Mouse (Mus musculus) limb, embryonic 15.5 days (tissue): ENCODE results near the gene Prom2. TPM values are rescaled to one million over a fixed set of nuclear protein-coding genes. Genes with fewer than 3 reads are reported as not detected.
A peak's percentile ranks its signal among the peaks of the same experiment; 100 is the strongest.

ENCODE experiments used
- ATAC-seq: fragments of 200-750 bp; cut with Nextera tagmentation; 2 replicates; pipeline ENCODE4 v1.8.0; 2017; ENCODE audit warnings: low read depth, moderate TSS enrichment; ENCODE audit not compliant: insufficient number of reproducible peaks, low FRiP score, low TSS enrichment
- H3K27ac ChIP-seq: fragments of 300-500 bp; sonication (generic); 2 replicates; pipeline ENCODE4 v1.5.1; 2015; ENCODE audit warnings: moderate library complexity, mild to moderate bottlenecking, inconsistent platforms
- H3K27me3 ChIP-seq: fragments of 300-500 bp; sonication (generic); 2 replicates; pipeline ENCODE4 v1.6.1; 2015; ENCODE audit warnings: inconsistent platforms
- H3K36me3 ChIP-seq: fragments of 300-500 bp; sonication (generic); 2 replicates; pipeline ENCODE4 v1.6.1; 2015; ENCODE audit warnings: inconsistent platforms
- H3K4me1 ChIP-seq: fragments of 300-500 bp; sonication (generic); 2 replicates; pipeline ENCODE4 v1.6.1; 2015; ENCODE audit warnings: inconsistent platforms
- H3K4me2 ChIP-seq: fragments of 300-500 bp; sonication (generic); 2 replicates; pipeline ENCODE4 v1.6.1; 2015; ENCODE audit warnings: mild to moderate bottlenecking, inconsistent platforms
- H3K4me3 ChIP-seq: fragments of 300-500 bp; sonication (generic); 2 replicates; pipeline ENCODE4 v1.5.1; 2015; ENCODE audit warnings: mild to moderate bottlenecking, inconsistent platforms
- H3K9ac ChIP-seq: fragments of 300-500 bp; sonication (generic); 2 replicates; pipeline ENCODE4 v1.6.1; 2015; ENCODE audit warnings: inconsistent platforms
- H3K9me3 ChIP-seq: fragments of 300-500 bp; sonication (generic); 2 replicates; pipeline ENCODE4 v1.6.1; 2016; ENCODE audit warnings: inconsistent platforms
- WGBS: fragments of 180-500 bp; shearing (Covaris S2); methylation state at CpG from one replicate; pipeline ENCODE4 v1.1.7; 2015; 5-methylcytosine and 5-hydroxymethylcytosine counted together
- polyA plus RNA-seq: library from polyadenylated mRNA; unstranded; fragments of >200 nt; fragmentation: Nextera tagmentation; extraction: Ambion mirVana; gene quantifications from 2 replicates; pipeline ENCODE4 v1.2.1, GENCODE M21; 2015

Gene Prom2
- polyA plus RNA-seq, 1 experiment from 2014 or later = 13.2 TPM

- no peak overlapping the region for H3K9ac ChIP-seq
- H3K9me3 ChIP-seq = no peaks in the 10 kb centered on the region
- ATAC-seq = no peak
- no peaks in the 10 kb centered on the region for H3K36me3 ChIP-seq
- H3K4me3 ChIP-seq = peak overlapping the region; percentile 23
- no peaks in the 10 kb centered on the region for H3K27me3 ChIP-seq
- H3K4me2 ChIP-seq = peak overlapping the region; percentile 46
- under 1% methylated on average over 18 of the region's 18 CpGs for WGBS
- H3K27ac ChIP-seq = no peak overlapping the region
- peaks cover 22% of the 10 kb centered on the region for H3K4me1 ChIP-seq
Observed at GRCm38 (mm10) chr2:127521172-127522005, 19.9 kb downstream of the Prom2 start.

GRCm38 (mm10) chr2:127520123-127520522 lies 21.1 kb downstream of the Prom2 start:
- Histone ChIP-seq H3K4me3 (no peak overlapping the region), H3K9ac (no peak overlapping the region), H3K36me3 (no peaks in the 10 kb centered on the region), H3K27me3 (no peaks in the 10 kb centered on the region), H3K27ac (no peak overlapping the region), H3K9me3 (no peaks in the 10 kb centered on the region), H3K4me2 (no peak overlapping the region), H3K4me1 (peaks cover 22% of the 10 kb centered on the region)
- ATAC-seq = no peak

- Histone ChIP-seq H3K27ac (no peak overlapping the region), H3K36me3 (no peaks in the 10 kb centered on the region), H3K9ac (no peak overlapping the region), H3K4me2 (no peak overlapping the region), H3K4me1 (peaks cover 22% of the 10 kb centered on the region), H3K27me3 (no peaks in the 10 kb centered on the region), H3K9me3 (no peaks in the 10 kb centered on the region), H3K4me3 (no peak overlapping the region)
- ATAC-seq = no peak
- 78% methylated on average over 5 of the region's 5 CpGs for WGBS
Observed at GRCm38 (mm10) chr2:127519308-127519707, 22.0 kb downstream of the Prom2 start.

GRCm38 (mm10) chr2:127518831-127519230 lies 22.4 kb downstream of the Prom2 start:
- no peaks in the 10 kb centered on the region for H3K9me3 ChIP-seq
- no peaks in the 10 kb centered on the region for H3K27me3 ChIP-seq
- no peaks in the 10 kb centered on the region for H3K36me3 ChIP-seq
- no peak overlapping the region for H3K4me3 ChIP-seq
- H3K4me2 ChIP-seq = no peak overlapping the region
- no peak overlapping the region for H3K9ac ChIP-seq
- H3K4me1 ChIP-seq = peaks cover 22% of the 10 kb centered on the region
- no peak for ATAC-seq
- 67% methylated on average over 3 of the region's 3 CpGs for WGBS
- no peak overlapping the region for H3K27ac ChIP-seq

- no peak for ATAC-seq
- Histone ChIP-seq H3K27me3 (no peaks in the 10 kb centered on the region), H3K4me1 (peaks cover 22% of the 10 kb centered on the region), H3K27ac (no peak overlapping the region), H3K9ac (no peak overlapping the region), H3K4me2 (no peak overlapping the region), H3K9me3 (no peaks in the 10 kb centered on the region), H3K4me3 (no peak overlapping the region), H3K36me3 (no peaks in the 10 kb centered on the region)
- WGBS = 25% methylated on average over 3 of the region's 3 CpGs
Observed at GRCm38 (mm10) chr2:127518273-127518672, 23.0 kb downstream of the Prom2 start.

- Histone ChIP-seq H3K9me3 (no peaks in the 10 kb centered on the region), H3K9ac (no peak overlapping the region), H3K4me2 (no peak overlapping the region), H3K4me1 (peaks cover 15% of the 10 kb centered on the region), H3K27ac (no peak overlapping the region), H3K27me3 (no peaks in the 10 kb centered on the region), H3K36me3 (no peaks in the 10 kb centered on the region), H3K4me3 (no peak overlapping the region)
- 66% methylated on average over 8 of the region's 8 CpGs for WGBS
- ATAC-seq = no peak
Observed at GRCm38 (mm10) chr2:127517081-127517480, 24.2 kb downstream of the Prom2 start.

- H3K9ac ChIP-seq = no peak overlapping the region
- H3K4me1 ChIP-seq = no peaks in the 10 kb centered on the region; the same call in 1 of the 2 replicates
- no peak overlapping the region for H3K4me3 ChIP-seq
- H3K27me3 ChIP-seq = no peaks in the 10 kb centered on the region
- no peak overlapping the region for H3K27ac ChIP-seq
- no peak overlapping the region for H3K4me2 ChIP-seq
- no peaks in the 10 kb centered on the region for H3K36me3 ChIP-seq
- no peaks in the 10 kb centered on the region for H3K9me3 ChIP-seq
- 77% methylated on average over 9 of the region's 9 CpGs for WGBS
- no peak for ATAC-seq
Observed at GRCm38 (mm10) chr2:127514380-127515124, 26.7 kb downstream of the Prom2 start.

GRCm38 (mm10) chr2:127513244-127513643 lies 28.0 kb downstream of the Prom2 start:
- Histone ChIP-seq H3K27ac (no peak overlapping the region), H3K9ac (no peak overlapping the region), H3K4me2 (no peak overlapping the region), H3K9me3 (no peaks in the 10 kb centered on the region), H3K36me3 (no peaks in the 10 kb centered on the region), H3K27me3 (no peaks in the 10 kb centered on the region), H3K4me1 (no peaks in the 10 kb centered on the region; the same call in none of the 2 replicates), H3K4me3 (no peak overlapping the region)
- ATAC-seq = no peak
- 43% methylated on average over 3 of the region's 3 CpGs for WGBS

GRCm38 (mm10) chr2:127511426-127511825 lies 29.8 kb downstream of the Prom2 start:
- Histone ChIP-seq H3K4me1 (peaks cover 8% of the 10 kb centered on the region), H3K27me3 (no peaks in the 10 kb centered on the region), H3K9ac (no peak overlapping the region), H3K4me2 (no peak overlapping the region), H3K36me3 (no peaks in the 10 kb centered on the region), H3K9me3 (no peaks in the 10 kb centered on the region), H3K27ac (no peak overlapping the region), H3K4me3 (no peak overlapping the region)
- ATAC-seq = no peak
- WGBS = 29% methylated on average over 4 of the region's 4 CpGs

GRCm38 (mm10) chr2:127507967-127508660 lies 33.2 kb downstream of the Prom2 start:
- Histone ChIP-seq H3K36me3 (no peaks in the 10 kb centered on the region), H3K4me3 (no peak overlapping the region), H3K27me3 (no peaks in the 10 kb centered on the region), H3K9me3 (no peaks in the 10 kb centered on the region), H3K9ac (no peak overlapping the region), H3K27ac (peak overlapping the region; percentile 12; the same call in 1 of the 2 replicates), H3K4me2 (no peak overlapping the region), H3K4me1 (peaks cover 8% of the 10 kb centered on the region)
- ATAC-seq = no peak
- 61% methylated on average over 7 of the region's 7 CpGs for WGBS

- Histone ChIP-seq H3K9ac (no peak overlapping the region), H3K9me3 (no peaks in the 10 kb centered on the region), H3K4me1 (peaks cover 8% of the 10 kb centered on the region), H3K4me2 (no peak overlapping the region), H3K36me3 (no peaks in the 10 kb centered on the region), H3K27ac (peak overlapping the region; percentile 55; the same call in 1 of the 2 replicates), H3K27me3 (0 out of 2 replicates have a peak, but pooled peaks cover 4% of the 10 kb centered on the region), H3K4me3 (no peak overlapping the region)
- no peak for ATAC-seq
- 29% methylated on average over 7 of the region's 7 CpGs for WGBS
Observed at GRCm38 (mm10) chr2:127507077-127507774, 34.0 kb downstream of the Prom2 start.
